Mouse (Mus musculus) erythroblast, embryonic 14.5 days (primary cell): ENCODE data around the gene Rell1.

Source experiments
- GATA1 ChIP-seq: IDR thresholded peaks from 2 replicates; pipeline ENCODE4 v1.6.1; 2012; ENCODE audit warnings: low read length, inconsistent platforms, mixed read lengths
- TAL1 ChIP-seq: IDR thresholded peaks from 3 replicates; pipeline ENCODE4 v1.6.1; 2012; ENCODE audit warnings: low read length, inconsistent platforms, mixed read lengths

- TF ChIP-seq TAL1: no peak
- TF ChIP-seq GATA1: no peak
Observed at GRCm38 (mm10) chr5:63916457-63917139, 52.1 kb downstream of the Rell1 start.
